24 mouse cellular contexts compared by ENCODE assay signal in the genomic region with DNA sequence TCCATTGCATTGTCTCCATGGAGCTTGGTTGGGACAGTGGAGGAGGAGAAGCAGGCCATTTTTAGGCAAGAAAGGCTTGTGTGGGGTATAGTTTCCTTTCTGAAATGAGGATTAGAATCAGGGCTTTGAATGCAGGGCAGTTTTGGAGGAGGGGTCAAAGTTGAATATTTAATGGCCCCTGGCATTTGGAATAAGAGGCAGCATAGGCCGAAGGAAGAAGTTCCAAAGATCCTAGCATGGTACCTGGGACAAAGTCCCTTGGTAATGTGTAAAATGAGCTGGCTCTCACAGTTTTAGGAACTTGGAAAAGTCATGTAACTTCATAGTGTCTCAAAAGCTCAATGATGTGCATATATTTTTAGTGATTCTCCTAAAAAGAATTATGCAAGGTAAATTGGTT.
"Had no signal": no experiment of that assay in that cellular context is flagged by ENCODE, and none has a peak within 500 bp of the region (broad histone marks: within the 10 kb centered on the region; RNA-seq: fewer than 3 reads in every experiment).

No protein-coding gene starts in this region.

- H3K9me3 ChIP-seq: embryonic facial prominence, embryonic 10.5 days; embryonic facial prominence, embryonic 12.5 days; embryonic facial prominence, embryonic 13.5 days; embryonic facial prominence, embryonic 15.5 days; forebrain, embryonic 10.5 days; forebrain, embryonic 12.5 days; forebrain, embryonic 13.5 days; forebrain, embryonic 15.5 days had no signal

- H3K4me3 ChIP-seq: embryonic facial prominence, embryonic 10.5 days; embryonic facial prominence, embryonic 12.5 days; embryonic facial prominence, embryonic 13.5 days; embryonic facial prominence, embryonic 15.5 days; erythroblast, embryonic 14.5 days; forebrain, embryonic 10.5 days; forebrain, embryonic 12.5 days; forebrain, embryonic 13.5 days; forebrain, embryonic 15.5 days; gastrocnemius, adult 2 months; heart, adult 2 months had no signal

- H3K36me3 ChIP-seq: embryonic facial prominence, embryonic 12.5 days; embryonic facial prominence, embryonic 13.5 days; embryonic facial prominence, embryonic 15.5 days; forebrain, embryonic 12.5 days; forebrain, embryonic 15.5 days had no signal

- DNase-seq: cerebellum, adult 8-10 months; cerebellum, adult 9-10 months; cerebellum, adult 9-11 months; cerebellum, postnatal 25 days; cerebellum, postnatal 36 days; embryo, embryonic 11 days; forebrain, postnatal 0 days; gastrocnemius, adult 2 months; gastrocnemius, postnatal 10 days; gastrocnemius, postnatal 14 days; gastrocnemius, postnatal 25 days; gastrocnemius, postnatal 36 days; heart, adult 11 months; heart, adult 18-20 months; heart, adult 2 months had no signal

- H3K27me3 ChIP-seq: embryonic facial prominence, embryonic 12.5 days; embryonic facial prominence, embryonic 13.5 days; embryonic facial prominence, embryonic 15.5 days; forebrain, embryonic 12.5 days; forebrain, embryonic 13.5 days; forebrain, embryonic 15.5 days had no signal

- H3K27ac ChIP-seq: embryonic facial prominence, embryonic 10.5 days; embryonic facial prominence, embryonic 15.5 days; forebrain, embryonic 10.5 days; forebrain, embryonic 12.5 days; forebrain, embryonic 13.5 days; forebrain, embryonic 15.5 days; gastrocnemius, adult 2 months; heart, adult 2 months had no signal
